Mouse (Mus musculus) cerebellum, adult 2 months (tissue): ENCODE measurements around the gene Wwox. TPM values are rescaled to one million over a fixed set of nuclear protein-coding genes. Genes with fewer than 3 reads are reported as not detected.

ENCODE experiments used
- DNase-seq, 2 experiments: peaks; one replicate each; pipeline ENCODE4 v3.0.0; 2021
- H3K27ac ChIP-seq: fragments of 200-500 bp; 2 replicates; pipeline ENCODE4 v1.5.1; 2012; ENCODE audit warnings: low read length, control low read depth, inconsistent platforms; ENCODE audit not compliant: insufficient read depth
- H3K27me3 ChIP-seq: fragments of 200-500 bp; 2 replicates; pipeline ENCODE4 v1.6.1; 2012; ENCODE audit warnings: inconsistent platforms, mild to moderate bottlenecking, low read length, moderate library complexity; ENCODE audit not compliant: control insufficient read depth, insufficient read depth
- H3K4me1 ChIP-seq: fragments of 200-500 bp; 2 replicates; pipeline ENCODE4 v1.6.1; 2011; ENCODE audit warnings: low read length; ENCODE audit not compliant: control insufficient read depth, insufficient read depth
- H3K4me3 ChIP-seq: fragments of 200-500 bp; replicated peaks from 2 replicates; pipeline ENCODE3; 2011; ENCODE audit warnings: mild to moderate bottlenecking, low read depth, low read length, control low read depth; ENCODE audit not compliant: insufficient read depth
- CTCF ChIP-seq: fragments of 200-500 bp; IDR thresholded peaks from 2 replicates; pipeline ENCODE4 v1.5.1; 2011; ENCODE audit warnings: low read depth, mild to moderate bottlenecking, control low read depth, low read length, moderate library complexity, borderline replicate concordance; ENCODE audit not compliant: insufficient read depth
- POLR2A ChIP-seq: fragments of 200-500 bp; IDR thresholded peaks from 2 replicates; pipeline ENCODE4 v1.6.1; 2011; ENCODE audit warnings: low read length, control low read depth, borderline replicate concordance; ENCODE audit not compliant: insufficient read depth
- WGBS: fragments of 180-500 bp; shearing (Covaris S2); methylation state at CpG from one replicate; pipeline ENCODE4 v1.1.7; 2018; 5-methylcytosine and 5-hydroxymethylcytosine counted together
- polyA plus RNA-seq: library from polyadenylated mRNA; depleted of rRNA; stranded (reverse); fragments of >200 nt; gene quantifications from 2 replicates; pipeline ENCODE4 v1.2.3, GENCODE M21; 2012

Gene Wwox
- polyA plus RNA-seq, 1 experiment: 35.2 TPM

- 89% methylated on average over 18 of the region's 18 CpGs for WGBS
- H3K27ac ChIP-seq: no peak overlapping the region
- no peak for DNase-seq
- peaks cover 26% of the 10 kb centered on the region for H3K4me1 ChIP-seq
- H3K4me3 ChIP-seq: no peak overlapping the region
- no peaks in the 10 kb centered on the region for H3K27me3 ChIP-seq
- TF ChIP-seq POLR2A (no peak), CTCF (no peak)
Observed at GRCm38 (mm10) chr8:114885026-114885592, 445.7 kb downstream of the Wwox start.

DNA sequence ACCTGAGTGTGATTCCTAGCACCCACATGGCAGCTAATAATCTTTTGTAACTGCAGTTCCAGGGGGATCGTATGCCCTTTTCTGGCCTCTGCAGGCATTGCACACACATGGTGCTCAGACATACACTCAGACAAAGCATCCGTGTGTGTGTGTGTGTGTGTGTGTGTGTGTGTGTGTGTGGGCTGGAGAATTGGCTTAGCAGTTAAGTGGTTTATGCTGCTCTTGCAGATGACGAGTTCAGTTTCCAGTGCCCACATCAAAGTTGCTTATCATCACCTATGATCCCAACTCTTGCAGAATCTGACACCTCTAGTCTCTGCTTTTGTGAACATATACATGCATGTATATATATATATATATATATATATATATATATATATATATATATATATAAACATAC lies 448.9 kb downstream of the Wwox start:
- TF ChIP-seq CTCF: no peak
- TF ChIP-seq POLR2A: no peak
- H3K4me3 ChIP-seq: no peak overlapping the region
- H3K27me3 ChIP-seq: no peaks in the 10 kb centered on the region
- DNase-seq: no peak
- H3K27ac ChIP-seq: no peak overlapping the region
- peaks cover 12% of the 10 kb centered on the region for H3K4me1 ChIP-seq
- 97% methylated on average over 3 of the region's 3 CpGs for WGBS

DNA sequence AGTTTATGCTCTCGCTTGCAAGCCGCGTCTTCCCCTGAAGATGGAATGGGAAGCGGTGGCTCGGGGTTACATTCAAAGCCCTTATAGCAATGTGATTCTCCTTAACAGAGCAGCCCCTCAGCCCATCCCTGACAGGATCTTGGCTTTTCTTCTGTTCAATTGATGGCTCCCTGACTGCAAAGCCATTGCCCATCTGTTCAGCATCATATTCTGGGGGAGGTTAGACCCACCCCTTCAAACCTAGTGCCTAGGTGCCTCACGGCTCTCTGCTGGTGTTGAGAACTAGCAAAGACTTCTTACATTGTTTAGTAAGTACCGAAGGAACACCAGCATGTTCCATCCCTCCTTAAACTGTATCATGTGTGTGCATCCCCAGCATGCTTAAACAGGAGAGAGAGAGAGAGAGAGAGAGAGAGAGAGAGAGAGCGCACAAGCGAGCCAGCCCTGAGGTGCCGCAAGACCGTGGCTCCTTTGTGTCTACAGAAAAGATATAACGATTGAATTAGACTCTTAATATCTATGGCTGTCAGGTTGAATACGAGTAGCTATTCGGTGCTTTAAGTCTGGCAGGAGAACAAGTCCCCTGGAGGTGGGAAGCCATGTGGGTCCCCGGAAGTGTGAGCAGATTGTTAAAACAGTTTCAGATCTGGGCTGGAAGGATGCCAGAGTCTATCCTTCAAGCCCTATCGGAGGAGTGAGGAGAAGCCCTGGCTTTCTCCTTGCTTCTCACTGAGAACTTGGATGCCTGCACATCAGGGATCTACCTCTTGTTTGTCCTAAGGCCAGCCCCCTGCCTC lies 450.3 kb downstream of the Wwox start:
- TF ChIP-seq CTCF: no peak
- TF ChIP-seq POLR2A: no peak
- 26% methylated on average over 16 of the region's 16 CpGs for WGBS
- DNase-seq: peak; percentile 27 to 32
- peaks cover 12% of the 10 kb centered on the region for H3K4me1 ChIP-seq
- peak overlapping the region; percentile 1 for H3K4me3 ChIP-seq
- no peaks in the 10 kb centered on the region for H3K27me3 ChIP-seq
- H3K27ac ChIP-seq: no peak overlapping the region

GRCm38 (mm10) chr8:114890478-114890877 lies 451.0 kb downstream of the Wwox start:
- TF ChIP-seq POLR2A (no peak), CTCF (no peak)
- peak in 1 of 2 experiments; percentile 21 for DNase-seq
- no peak overlapping the region for H3K4me3 ChIP-seq
- no peaks in the 10 kb centered on the region for H3K27me3 ChIP-seq
- peaks cover 12% of the 10 kb centered on the region for H3K4me1 ChIP-seq
- 47% methylated on average over 5 of the region's 5 CpGs for WGBS
- no peak overlapping the region for H3K27ac ChIP-seq

GRCm38 (mm10) chr8:114891252-114891651 lies 451.8 kb downstream of the Wwox start:
- no peak for TF ChIP-seq CTCF
- no peak for TF ChIP-seq POLR2A
- Histone ChIP-seq H3K27ac (no peak overlapping the region), H3K27me3 (no peaks in the 10 kb centered on the region), H3K4me1 (peaks cover 12% of the 10 kb centered on the region), H3K4me3 (no peak overlapping the region)
- 92% methylated on average over 4 of the region's 4 CpGs for WGBS
- DNase-seq: no peak

DNA sequence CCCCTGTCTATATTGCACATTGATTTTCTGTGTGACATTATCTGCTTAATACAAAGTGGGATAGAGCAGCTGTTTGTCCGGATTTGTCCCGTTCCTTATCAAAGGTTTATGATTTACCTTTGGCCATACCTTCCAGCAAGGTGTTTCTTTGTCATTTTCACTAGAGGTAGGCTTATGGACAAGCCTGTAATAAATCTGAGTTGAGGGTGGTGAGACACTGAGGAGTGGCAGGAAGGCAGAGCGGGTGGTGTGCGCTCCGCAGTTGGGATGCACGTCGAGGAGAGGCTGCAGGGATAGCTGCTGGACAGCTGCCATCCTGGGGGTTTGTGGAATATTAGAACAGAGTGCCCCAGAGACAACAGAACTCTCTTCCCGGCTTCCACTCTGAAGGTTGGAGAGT lies 458.0 kb downstream of the Wwox start:
- Histone ChIP-seq H3K27me3 (no peaks in the 10 kb centered on the region), H3K4me1 (no peaks in the 10 kb centered on the region), H3K27ac (no peak overlapping the region), H3K4me3 (no peak overlapping the region)
- 73% methylated on average over 8 of the region's 8 CpGs for WGBS
- TF ChIP-seq POLR2A: no peak
- TF ChIP-seq CTCF: no peak
- DNase-seq: no peak

DNA sequence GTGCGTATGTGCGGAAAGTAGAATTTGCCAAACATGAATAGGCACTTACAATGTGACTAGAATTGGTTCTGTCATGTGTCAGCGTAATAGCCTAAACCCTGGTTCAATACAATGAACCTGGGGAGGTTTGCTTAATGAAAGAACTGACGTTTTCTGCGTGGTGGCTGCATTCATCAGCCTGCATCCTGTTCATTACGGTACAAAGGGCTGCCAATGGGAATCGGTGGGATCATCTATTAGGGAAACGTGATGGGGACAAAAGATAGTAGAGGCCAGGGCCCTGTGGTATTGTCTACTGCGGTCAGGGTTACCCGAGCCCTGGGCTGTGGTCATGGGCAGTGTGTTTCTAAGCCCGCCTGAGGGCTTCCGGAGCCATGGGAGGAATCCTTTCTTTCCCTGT lies 459.7 kb downstream of the Wwox start:
- no peaks in the 10 kb centered on the region for H3K4me1 ChIP-seq
- H3K4me3 ChIP-seq: no peak overlapping the region
- 73% methylated on average over 12 of the region's 12 CpGs for WGBS
- H3K27me3 ChIP-seq: no peaks in the 10 kb centered on the region
- DNase-seq: no peak
- TF ChIP-seq POLR2A: no peak
- TF ChIP-seq CTCF: no peak
- no peak overlapping the region for H3K27ac ChIP-seq

GRCm38 (mm10) chr8:114902584-114902983 lies 463.1 kb downstream of the Wwox start:
- no peak for TF ChIP-seq CTCF
- no peak for TF ChIP-seq POLR2A
- Histone ChIP-seq H3K4me1 (no peaks in the 10 kb centered on the region), H3K4me3 (no peak overlapping the region), H3K27ac (no peak overlapping the region), H3K27me3 (no peaks in the 10 kb centered on the region)
- DNase-seq: no peak
- 93% methylated on average over 5 of the region's 5 CpGs for WGBS
